Mouse (Mus musculus) embryonic facial prominence, embryonic 15.5 days (tissue): Measurements from ENCODE around the gene Itga9. TPM values are rescaled to one million over a fixed set of nuclear protein-coding genes. Genes with fewer than 3 reads are reported as not detected.

Source experiments
- ATAC-seq: fragments of 200-750 bp; cut with Nextera tagmentation; 2 replicates; pipeline ENCODE4 v1.8.0; 2017; ENCODE audit warnings: low read depth, moderate TSS enrichment; ENCODE audit not compliant: insufficient number of reproducible peaks, low FRiP score, low TSS enrichment
- H3K27ac ChIP-seq: fragments of 300-500 bp; sonication (generic); replicated peaks from 2 replicates; pipeline ENCODE4 v1.5.1; 2015; ENCODE audit warnings: mild to moderate bottlenecking, inconsistent platforms
- H3K27me3 ChIP-seq: fragments of 300-500 bp; sonication (generic); 2 replicates; pipeline ENCODE4 v1.6.1; 2015; ENCODE audit warnings: inconsistent platforms
- H3K36me3 ChIP-seq: fragments of 300-500 bp; sonication (generic); 2 replicates; pipeline ENCODE4 v1.6.1; 2015; ENCODE audit warnings: mild to moderate bottlenecking, inconsistent platforms
- H3K4me1 ChIP-seq: fragments of 300-500 bp; sonication (generic); 2 replicates; pipeline ENCODE4 v1.6.1; 2015; ENCODE audit warnings: inconsistent platforms
- H3K4me2 ChIP-seq: fragments of 300-500 bp; sonication (generic); replicated peaks from 2 replicates; pipeline ENCODE4 v1.6.1; 2015; ENCODE audit warnings: mild to moderate bottlenecking, inconsistent platforms
- H3K4me3 ChIP-seq: fragments of 300-500 bp; sonication (generic); replicated peaks from 2 replicates; pipeline ENCODE4 v1.5.1; 2015; ENCODE audit warnings: mild to moderate bottlenecking, inconsistent platforms
- H3K9ac ChIP-seq: fragments of 300-500 bp; sonication (generic); 2 replicates; pipeline ENCODE4 v1.6.1; 2015; ENCODE audit warnings: inconsistent platforms
- H3K9me3 ChIP-seq: fragments of 300-500 bp; sonication (generic); replicated peaks from 2 replicates; pipeline ENCODE4 v1.6.1; 2016; ENCODE audit warnings: inconsistent platforms
- WGBS: fragments of 180-500 bp; shearing (Covaris S2); methylation state at CpG from one replicate; pipeline ENCODE4 v1.1.7; 2015; 5-methylcytosine and 5-hydroxymethylcytosine counted together
- polyA plus RNA-seq: library from polyadenylated mRNA; unstranded; fragments of >200 nt; fragmentation: Nextera tagmentation; extraction: Ambion mirVana; gene quantifications from 2 replicates; pipeline ENCODE4 v1.2.1, GENCODE M21; 2015

The Itga9 gene
- polyA plus RNA-seq, 1 experiment from 2014 or later = 14.7 TPM

DNA sequence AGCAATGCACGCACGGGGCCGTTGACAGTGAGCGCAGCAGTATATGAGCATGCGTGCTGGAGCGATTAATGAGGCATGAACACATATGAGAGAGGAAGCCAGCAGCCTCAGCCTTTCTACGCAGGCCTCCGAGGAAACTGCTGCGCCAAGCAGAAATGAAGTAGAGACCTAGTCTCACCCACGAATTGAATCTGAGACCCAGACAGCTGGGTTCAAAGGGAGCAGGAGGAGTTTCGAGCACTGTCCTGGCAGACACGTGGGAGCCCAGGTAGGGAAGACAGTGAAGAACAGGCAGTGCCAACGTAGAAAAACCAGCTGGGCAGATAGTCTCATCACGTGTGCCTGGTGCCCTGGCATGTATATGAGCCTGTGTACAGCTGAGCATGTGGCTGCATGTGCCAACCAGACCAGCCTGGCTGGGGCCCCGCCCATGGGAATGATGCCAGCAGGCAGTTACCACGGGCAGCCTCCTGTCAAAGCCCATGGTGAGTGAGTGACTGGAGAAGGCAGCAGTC lies 313.2 kb downstream of the Itga9 start:
- no peaks in the 10 kb centered on the region for H3K36me3 ChIP-seq
- peaks cover 25% of the 10 kb centered on the region for H3K4me1 ChIP-seq
- WGBS = 59% methylated on average over 16 of the region's 16 CpGs
- H3K4me3 ChIP-seq = no peak overlapping the region
- H3K4me2 ChIP-seq = no peak overlapping the region
- no peak overlapping the region for H3K9ac ChIP-seq
- peak; percentile 47; the same call in 1 of the 2 replicates for ATAC-seq
- H3K27me3 ChIP-seq = no peaks in the 10 kb centered on the region
- peak overlapping the region; percentile 58 for H3K27ac ChIP-seq
- H3K9me3 ChIP-seq = no peaks in the 10 kb centered on the region

DNA sequence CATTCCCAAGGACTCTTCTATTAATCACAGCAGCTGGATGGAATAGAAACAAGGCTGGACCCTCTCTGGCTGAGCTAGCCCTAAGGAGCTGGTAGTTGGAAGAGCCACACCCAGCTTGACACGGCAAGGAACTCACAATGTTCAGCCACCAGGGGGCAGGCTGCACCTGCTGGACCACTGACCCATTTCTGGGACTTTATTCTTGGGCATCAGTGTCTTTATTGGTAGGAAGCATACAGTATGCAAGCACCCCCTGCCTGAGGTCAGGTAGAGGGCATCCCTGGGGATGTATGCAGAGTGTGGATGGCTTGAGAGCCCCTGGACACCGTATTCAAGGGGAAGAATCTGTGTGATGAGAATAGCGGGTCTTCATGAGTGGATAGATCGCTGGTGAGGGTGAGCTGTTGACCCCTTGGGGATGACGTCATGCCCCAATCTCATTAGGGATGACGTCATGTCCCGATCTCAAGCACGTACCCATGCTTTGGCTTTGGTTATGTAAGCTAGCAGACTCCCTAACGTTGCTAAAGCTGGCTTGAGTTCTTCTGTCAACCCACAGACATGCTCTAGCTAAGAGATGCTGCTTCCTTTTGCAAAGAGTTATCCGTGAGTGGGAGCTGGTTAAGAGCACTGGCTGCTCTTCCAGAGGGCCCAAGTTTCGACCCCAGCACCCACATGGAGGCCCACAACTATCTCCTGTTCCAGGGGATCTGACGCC lies 314.5 kb downstream of the Itga9 start:
- Histone ChIP-seq H3K4me2 (no peak overlapping the region), H3K9ac (no peak overlapping the region), H3K36me3 (no peaks in the 10 kb centered on the region), H3K4me1 (peaks cover 30% of the 10 kb centered on the region), H3K27me3 (no peaks in the 10 kb centered on the region), H3K4me3 (no peak overlapping the region), H3K9me3 (no peaks in the 10 kb centered on the region), H3K27ac (no peak overlapping the region)
- ATAC-seq = no peak
- WGBS = 46% methylated on average over 12 of the region's 12 CpGs

- no peaks in the 10 kb centered on the region for H3K36me3 ChIP-seq
- H3K4me1 ChIP-seq = peaks cover 30% of the 10 kb centered on the region
- no peak for ATAC-seq
- no peak overlapping the region for H3K4me2 ChIP-seq
- WGBS = 70% methylated on average over 3 of the region's 3 CpGs
- H3K27me3 ChIP-seq = no peaks in the 10 kb centered on the region
- no peak overlapping the region for H3K9ac ChIP-seq
- H3K9me3 ChIP-seq = no peaks in the 10 kb centered on the region
- H3K4me3 ChIP-seq = no peak overlapping the region
- no peak overlapping the region for H3K27ac ChIP-seq
These were observed 315.4 kb downstream of the Itga9 start for GRCm38 (mm10) chr9:118921926-118922325.

GRCm38 (mm10) chr9:118924554-118925085 lies 318.1 kb downstream of the Itga9 start:
- H3K4me2 ChIP-seq = peak overlapping the region; percentile 96
- H3K4me1 ChIP-seq = peaks cover 51% of the 10 kb centered on the region
- H3K27me3 ChIP-seq = no peaks in the 10 kb centered on the region
- 0 out of 2 replicates have a peak, but pooled peaks cover 2% of the 10 kb centered on the region for H3K36me3 ChIP-seq
- peak overlapping the region; percentile 60 for H3K9ac ChIP-seq
- no peaks in the 10 kb centered on the region for H3K9me3 ChIP-seq
- 14% methylated on average over 16 of the region's 16 CpGs for WGBS
- H3K4me3 ChIP-seq = peak overlapping the region; percentile 86
- ATAC-seq = no peak
- peak overlapping the region; percentile 96 for H3K27ac ChIP-seq

DNA sequence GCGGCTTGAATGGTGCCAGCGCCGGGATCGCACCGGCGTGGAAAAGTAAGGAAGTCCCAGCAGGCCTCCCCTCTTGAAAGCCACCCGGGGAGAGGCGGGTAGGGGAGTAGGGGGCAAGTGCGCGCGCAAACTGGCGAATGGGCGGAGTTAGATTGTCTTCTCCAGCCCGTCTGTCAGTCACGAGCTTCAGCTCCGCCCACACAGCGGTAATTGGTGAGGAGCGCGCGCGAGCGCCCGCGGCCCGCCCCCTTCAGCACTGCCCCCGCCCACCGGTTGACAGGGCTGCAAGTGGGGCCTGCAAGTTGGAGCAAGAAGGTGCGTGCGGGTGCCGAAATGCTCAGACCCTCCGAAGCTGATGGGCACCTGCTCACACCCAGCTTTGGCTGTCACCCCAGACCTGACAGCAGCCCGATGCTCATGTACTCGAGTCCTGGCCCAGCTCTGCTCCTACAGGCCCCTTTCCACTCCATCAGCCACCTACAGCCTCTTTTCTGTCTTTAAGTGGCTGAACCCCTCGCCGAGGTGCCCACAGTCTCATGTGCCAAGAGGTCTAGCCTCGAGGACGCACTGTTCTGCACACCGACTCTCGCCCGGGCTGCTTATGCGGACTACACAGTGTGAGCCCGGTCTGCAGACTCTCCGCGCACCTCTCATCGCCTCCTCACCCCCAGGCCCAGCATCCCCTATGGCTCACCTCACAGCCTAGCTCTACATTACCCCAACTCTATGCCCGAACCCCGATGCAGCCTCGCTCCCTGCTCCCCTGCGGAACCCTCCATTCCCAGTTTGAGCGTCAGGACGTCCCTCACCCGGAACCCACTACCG lies 319.0 kb downstream of the Itga9 start:
- peaks cover 50% of the 10 kb centered on the region for H3K4me1 ChIP-seq
- H3K4me2 ChIP-seq = peak overlapping the region; percentile 96
- H3K27me3 ChIP-seq = no peaks in the 10 kb centered on the region
- peak overlapping the region; percentile 86 for H3K4me3 ChIP-seq
- under 1% methylated on average over 53 of the region's 53 CpGs for WGBS
- H3K27ac ChIP-seq = peak overlapping the region; percentile 96
- H3K9ac ChIP-seq = peak overlapping the region; percentile 94
- 0 out of 2 replicates have a peak, but pooled peaks cover 2% of the 10 kb centered on the region for H3K36me3 ChIP-seq
- ATAC-seq = peak; percentile 92
- no peaks in the 10 kb centered on the region for H3K9me3 ChIP-seq

DNA sequence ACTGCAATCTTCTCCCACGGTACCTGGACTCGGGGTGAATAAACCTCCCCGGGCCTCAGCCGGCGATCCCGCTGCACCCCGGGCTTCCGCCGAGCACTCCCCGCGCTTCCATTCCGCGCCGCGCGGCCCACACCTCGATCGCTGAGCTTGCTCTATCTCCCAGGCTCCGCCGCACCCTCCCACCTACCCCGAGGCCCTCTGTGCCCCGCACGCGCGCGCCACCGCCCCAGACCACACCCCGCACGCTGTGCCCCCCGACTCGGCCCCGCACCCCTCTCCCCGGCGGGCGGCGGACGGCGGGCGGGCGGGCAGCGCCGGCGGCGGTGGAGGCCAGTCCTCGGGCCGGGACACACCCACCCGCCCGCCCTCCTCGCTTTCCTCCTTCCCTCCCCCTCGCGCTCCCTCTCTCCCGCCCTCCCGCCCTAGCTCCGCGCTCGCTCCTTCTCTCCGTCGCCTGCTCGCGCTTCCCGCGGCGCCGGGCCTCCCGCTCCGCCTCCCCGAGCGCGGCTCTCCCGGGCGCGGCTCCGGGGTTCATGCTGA lies 319.7 kb downstream of the Itga9 start, which contains the start of gene Ctdspl:
Ctdspl (plus strand) TSS at position 343 of the 540 bp plus-strand sequence.
- H3K4me3 ChIP-seq = peak within 1 kb of the TSS; percentile 86
- H3K27ac ChIP-seq = peak within 1 kb of the TSS; percentile 96
- no peaks in the 10 kb centered on the region for H3K9me3 ChIP-seq
- peak within 1 kb of the TSS; percentile 96 for H3K4me2 ChIP-seq
- peak within 1 kb of the TSS; percentile 94 for H3K9ac ChIP-seq
- peak; percentile 41 for ATAC-seq
- H3K36me3 ChIP-seq = 0 out of 2 replicates have a peak, but pooled peaks cover 2% of the 10 kb centered on the region
- no peaks in the 10 kb centered on the region for H3K27me3 ChIP-seq
- peaks cover 48% of the 10 kb centered on the region for H3K4me1 ChIP-seq
- under 1% methylated on average over 52 of the region's 73 CpGs for WGBS

- Histone ChIP-seq H3K4me1 (peaks cover 46% of the 10 kb centered on the region), H3K4me2 (peak overlapping the region; percentile 96), H3K27ac (peak overlapping the region; percentile 96), H3K36me3 (0 out of 2 replicates have a peak, but pooled peaks cover 2% of the 10 kb centered on the region), H3K27me3 (no peaks in the 10 kb centered on the region), H3K9me3 (no peaks in the 10 kb centered on the region), H3K4me3 (peak overlapping the region; percentile 86), H3K9ac (peak overlapping the region; percentile 94)
- 1% methylated on average over 41 of the region's 68 CpGs for WGBS
- ATAC-seq = no peak
These were observed 320.3 kb downstream of the Itga9 start for GRCm38 (mm10) chr9:118926688-118927321.

DNA sequence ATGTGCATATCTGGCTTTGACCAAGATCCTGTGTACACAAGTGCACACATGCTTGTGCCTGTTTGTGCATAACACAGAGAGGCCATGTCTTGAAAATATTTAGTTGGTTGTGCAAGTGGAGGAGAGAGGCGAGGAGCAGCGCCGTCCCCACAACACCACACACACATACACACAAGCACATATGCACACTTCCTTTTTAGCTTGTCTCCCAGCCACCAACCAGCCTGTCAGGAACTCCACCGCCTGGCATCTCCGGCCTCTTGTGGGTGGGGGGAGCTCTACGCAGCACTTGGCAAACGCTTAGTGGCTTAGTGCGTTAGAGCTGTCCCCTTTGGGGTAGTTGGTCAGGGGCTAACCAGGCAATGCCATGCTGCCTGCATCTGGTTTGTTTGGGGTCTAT lies 321.0 kb downstream of the Itga9 start:
- Histone ChIP-seq H3K4me1 (peaks cover 46% of the 10 kb centered on the region), H3K4me3 (peak overlapping the region; percentile 86), H3K9me3 (no peaks in the 10 kb centered on the region), H3K27me3 (no peaks in the 10 kb centered on the region), H3K9ac (no peak overlapping the region), H3K4me2 (peak overlapping the region; percentile 96), H3K27ac (peak overlapping the region; percentile 96; the same call in 1 of the 2 replicates), H3K36me3 (0 out of 2 replicates have a peak, but pooled peaks cover 2% of the 10 kb centered on the region)
- ATAC-seq = no peak
- WGBS = 17% methylated on average over 8 of the region's 8 CpGs

- no peaks in the 10 kb centered on the region for H3K9me3 ChIP-seq
- peak overlapping the region; percentile 96 for H3K4me2 ChIP-seq
- H3K9ac ChIP-seq = no peak overlapping the region
- H3K4me1 ChIP-seq = peaks cover 46% of the 10 kb centered on the region
- H3K4me3 ChIP-seq = peak overlapping the region; percentile 86
- H3K27ac ChIP-seq = peak overlapping the region; percentile 96; the same call in 1 of the 2 replicates
- no peak for ATAC-seq
- H3K36me3 ChIP-seq = 0 out of 2 replicates have a peak, but pooled peaks cover 2% of the 10 kb centered on the region
- H3K27me3 ChIP-seq = no peaks in the 10 kb centered on the region
- WGBS = 60% methylated on average over 2 of the region's 2 CpGs
These were observed 321.5 kb downstream of the Itga9 start for GRCm38 (mm10) chr9:118928007-118928406.

GRCm38 (mm10) chr9:118928656-118929055 lies 322.2 kb downstream of the Itga9 start:
- H3K27ac ChIP-seq = peak overlapping the region; percentile 40; the same call in 1 of the 2 replicates
- WGBS = 40% methylated on average over 7 of the region's 7 CpGs

More at GRCm38 (mm10) chr9:118928656-118929055, 322.2 kb downstream of the Itga9 start:
- H3K36me3 ChIP-seq = 0 out of 2 replicates have a peak, but pooled peaks cover 2% of the 10 kb centered on the region
- H3K9me3 ChIP-seq = no peaks in the 10 kb centered on the region
- peak overlapping the region; percentile 96 for H3K4me2 ChIP-seq
- peak overlapping the region; percentile 86; the same call in 1 of the 2 replicates for H3K4me3 ChIP-seq
- H3K27me3 ChIP-seq = no peaks in the 10 kb centered on the region
- no peak overlapping the region for H3K9ac ChIP-seq
- peaks cover 46% of the 10 kb centered on the region for H3K4me1 ChIP-seq
- no peak for ATAC-seq
